Mouse (Mus musculus): ENCODE results near the gene Sox5. TPM values are rescaled to one million over a fixed set of nuclear protein-coding genes. Genes with fewer than 3 reads are reported as not detected.

Gene Sox5
- polyA plus RNA-seq, 1 experiment from 2014 or later, result 25.8 TPM

DNA sequence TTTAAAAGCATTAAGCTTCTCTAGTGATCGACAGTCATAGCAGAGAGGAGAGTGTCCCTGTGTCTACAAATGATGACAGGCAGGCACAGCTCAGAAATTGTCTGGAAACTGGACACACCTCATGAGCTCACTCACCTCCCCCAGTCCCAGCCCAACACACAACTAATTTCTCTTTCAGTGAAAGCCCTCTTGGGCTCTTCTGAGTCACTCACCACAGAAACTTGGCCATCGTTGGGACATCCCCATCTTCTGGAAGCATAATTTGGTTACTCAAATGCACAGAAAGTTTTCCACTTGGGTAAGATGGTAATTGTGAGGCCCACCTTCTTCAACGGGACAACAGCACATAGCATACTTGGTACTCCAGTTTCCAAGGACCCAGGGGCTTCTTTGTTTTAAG, 92.7 kb downstream of the Sox5 start:
- WGBS, result 89% methylated on average over 3 of the region's 3 CpGs
- Histone ChIP-seq H3K36me3 (ENCODE audit: control insufficient read depth, insufficient read depth, low read length) (no peaks in the 10 kb centered on the region), H3K27me3 (ENCODE audit: control insufficient read depth, insufficient read depth, low read length) (no peaks in the 10 kb centered on the region), H3K9ac (ENCODE audit: low read length) (no peak overlapping the region), H3K4me2 (ENCODE audit: low read depth, low read length) (no peak overlapping the region), H3K4me3 (replicated peaks; ENCODE audit: low read length) (no peak overlapping the region), H3K9me3 (replicated peaks; ENCODE audit: control insufficient read depth, low read length) (no peaks in the 10 kb centered on the region), H3K27ac (ENCODE audit: low read length) (no peak overlapping the region), H3K4me1 (ENCODE audit: control insufficient read depth, insufficient read depth, low read length) (peaks cover 4% of the 10 kb centered on the region; the same call in 1 of the 2 replicates)
- ATAC-seq (ENCODE audit: insufficient read depth, low FRiP score), result no peak

DNA sequence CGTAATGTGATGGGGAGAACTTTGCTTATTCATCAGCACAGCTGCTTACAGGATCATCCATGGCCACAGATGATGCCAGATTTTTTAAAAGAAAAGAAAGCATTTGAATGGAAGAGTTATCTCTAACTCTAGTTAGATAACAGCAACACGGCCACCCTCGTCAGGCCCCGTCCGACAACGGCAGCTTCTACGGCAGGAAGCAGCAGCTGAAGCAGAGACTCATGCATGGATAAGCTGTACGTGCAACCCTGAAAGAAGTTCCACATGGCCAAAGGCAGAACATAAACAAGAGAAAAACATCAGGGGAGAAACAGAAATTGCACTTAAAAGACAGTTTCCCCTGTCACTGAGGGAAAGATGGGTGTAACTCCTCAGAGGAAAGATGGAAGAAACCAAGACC, 94.1 kb downstream of the Sox5 start:
- Histone ChIP-seq H3K4me3 (replicated peaks; ENCODE audit: low read length) (no peak overlapping the region), H3K4me1 (ENCODE audit: control insufficient read depth, insufficient read depth, low read length) (peaks cover 4% of the 10 kb centered on the region; the same call in 1 of the 2 replicates), H3K9ac (ENCODE audit: low read length) (no peak overlapping the region), H3K4me2 (ENCODE audit: low read depth, low read length) (no peak overlapping the region), H3K9me3 (replicated peaks; ENCODE audit: control insufficient read depth, low read length) (no peaks in the 10 kb centered on the region), H3K27ac (ENCODE audit: low read length) (no peak overlapping the region), H3K36me3 (ENCODE audit: control insufficient read depth, insufficient read depth, low read length) (no peaks in the 10 kb centered on the region), H3K27me3 (ENCODE audit: control insufficient read depth, insufficient read depth, low read length) (no peaks in the 10 kb centered on the region)
- WGBS, result 37% methylated on average over 8 of the region's 8 CpGs
- no peak for ATAC-seq (ENCODE audit: insufficient read depth, low FRiP score)

DNA sequence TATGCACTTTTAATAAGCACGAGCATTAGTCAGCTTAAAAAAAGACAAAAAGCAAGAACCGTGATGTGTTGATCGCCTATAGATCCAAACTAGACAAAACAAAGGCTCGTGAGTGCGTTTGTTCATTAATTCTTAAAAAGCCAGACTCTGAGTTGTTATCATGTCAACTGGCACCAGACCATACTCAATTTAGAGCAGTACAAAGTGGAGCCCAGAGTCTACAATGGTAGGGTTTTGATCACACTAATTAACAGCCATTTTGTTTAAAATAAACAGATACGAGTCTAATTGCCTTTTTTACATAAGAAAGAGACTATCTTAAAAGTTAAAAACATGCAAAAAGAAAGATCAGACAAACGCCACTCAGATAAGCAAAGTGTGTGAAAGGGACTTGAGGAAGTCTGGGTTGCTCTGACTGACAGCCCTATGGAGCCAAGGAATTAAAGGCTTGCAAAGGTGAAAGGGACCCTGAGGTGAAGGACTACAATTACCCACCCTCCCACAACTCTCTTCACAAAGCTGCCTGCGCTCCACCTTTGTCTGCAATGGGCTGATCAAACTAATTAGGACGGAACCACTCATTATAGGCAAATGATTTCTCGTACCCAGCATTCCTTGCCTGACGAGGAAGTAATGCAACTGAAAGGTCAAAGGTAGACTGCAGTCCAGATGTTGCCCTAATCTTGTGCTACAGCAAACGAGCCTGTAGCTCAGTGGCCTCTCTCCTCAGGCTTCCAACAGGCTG, 100.6 kb downstream of the Sox5 start:
- no peaks in the 10 kb centered on the region for H3K27me3 ChIP-seq (ENCODE audit: control insufficient read depth, insufficient read depth, low read length)
- H3K27ac ChIP-seq (ENCODE audit: low read length), result no peak overlapping the region
- no peak for ATAC-seq (ENCODE audit: insufficient read depth, low FRiP score)
- no peak overlapping the region for H3K9ac ChIP-seq (ENCODE audit: low read length)
- H3K9me3 ChIP-seq (replicated peaks; ENCODE audit: control insufficient read depth, low read length), result no peaks in the 10 kb centered on the region
- H3K4me1 ChIP-seq (ENCODE audit: control insufficient read depth, insufficient read depth, low read length), result peaks cover 4% of the 10 kb centered on the region; the same call in 1 of the 2 replicates
- H3K4me2 ChIP-seq (ENCODE audit: low read depth, low read length), result no peak overlapping the region
- WGBS, result 75% methylated on average over 12 of the region's 12 CpGs
- no peaks in the 10 kb centered on the region for H3K36me3 ChIP-seq (ENCODE audit: control insufficient read depth, insufficient read depth, low read length)
- no peak overlapping the region for H3K4me3 ChIP-seq (replicated peaks; ENCODE audit: low read length)

- Histone ChIP-seq H3K4me3 (replicated peaks; ENCODE audit: low read length) (no peak overlapping the region), H3K4me2 (ENCODE audit: low read depth, low read length) (no peak overlapping the region), H3K9ac (ENCODE audit: low read length) (no peak overlapping the region), H3K36me3 (ENCODE audit: control insufficient read depth, insufficient read depth, low read length) (no peaks in the 10 kb centered on the region), H3K9me3 (replicated peaks; ENCODE audit: control insufficient read depth, low read length) (no peaks in the 10 kb centered on the region), H3K4me1 (ENCODE audit: control insufficient read depth, insufficient read depth, low read length) (peaks cover 4% of the 10 kb centered on the region; the same call in 1 of the 2 replicates), H3K27ac (ENCODE audit: low read length) (no peak overlapping the region), H3K27me3 (ENCODE audit: control insufficient read depth, insufficient read depth, low read length) (no peaks in the 10 kb centered on the region)
- WGBS, result 91% methylated on average over 9 of the region's 9 CpGs
- ATAC-seq (ENCODE audit: insufficient read depth, low FRiP score), result no peak
These were observed 104.2 kb downstream of the Sox5 start for GRCm38 (mm10) chr6:144677491-144678133.

DNA sequence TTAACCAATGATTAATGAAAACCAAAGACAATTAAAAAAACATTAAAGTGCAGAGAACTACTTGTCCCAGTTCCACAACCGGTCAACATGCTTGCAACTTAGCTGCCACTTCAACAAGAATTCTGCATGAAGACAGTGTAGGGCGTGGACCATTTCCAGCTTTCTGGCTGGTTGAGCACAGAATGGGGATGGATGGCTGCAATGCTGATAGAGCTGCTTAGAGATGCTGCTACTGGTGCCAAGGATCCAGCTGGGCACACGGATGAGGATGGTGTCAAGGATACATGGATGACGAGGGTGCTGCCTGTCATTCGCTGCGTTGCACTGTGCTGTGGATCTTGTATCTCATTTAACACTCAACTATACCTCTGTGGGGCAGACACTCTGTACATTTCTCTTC, 106.7 kb downstream of the Sox5 start:
- Histone ChIP-seq H3K36me3 (ENCODE audit: control insufficient read depth, insufficient read depth, low read length) (no peaks in the 10 kb centered on the region), H3K9ac (ENCODE audit: low read length) (no peak overlapping the region), H3K27ac (ENCODE audit: low read length) (no peak overlapping the region), H3K4me3 (replicated peaks; ENCODE audit: low read length) (no peak overlapping the region), H3K4me2 (ENCODE audit: low read depth, low read length) (no peak overlapping the region), H3K4me1 (ENCODE audit: control insufficient read depth, insufficient read depth, low read length) (no peaks in the 10 kb centered on the region; the same call in 1 of the 2 replicates), H3K9me3 (replicated peaks; ENCODE audit: control insufficient read depth, low read length) (no peaks in the 10 kb centered on the region), H3K27me3 (ENCODE audit: control insufficient read depth, insufficient read depth, low read length) (no peaks in the 10 kb centered on the region)
- 91% methylated on average over 6 of the region's 6 CpGs for WGBS
- no peak for ATAC-seq (ENCODE audit: insufficient read depth, low FRiP score)

DNA sequence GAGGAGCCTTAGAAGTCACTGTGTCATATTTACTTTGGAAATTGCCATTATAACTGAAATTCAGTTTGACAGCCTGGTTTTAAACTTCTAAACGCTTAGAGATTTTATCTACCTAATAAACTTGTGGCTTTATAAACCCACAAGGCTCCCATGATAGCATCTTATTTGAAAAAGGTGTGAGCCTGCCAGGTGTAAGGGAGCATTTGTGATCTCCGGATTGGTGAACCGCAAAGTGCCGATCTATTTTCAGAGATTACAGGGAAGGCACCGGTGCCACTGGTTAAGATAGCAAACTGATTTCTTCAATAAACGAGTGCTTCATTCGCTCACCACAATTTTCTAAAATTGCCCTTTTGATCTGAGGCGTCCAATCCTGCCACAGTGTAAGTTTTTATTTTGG, 107.9 kb downstream of the Sox5 start:
- Histone ChIP-seq H3K27ac (ENCODE audit: low read length) (no peak overlapping the region), H3K4me2 (ENCODE audit: low read depth, low read length) (no peak overlapping the region), H3K4me1 (ENCODE audit: control insufficient read depth, insufficient read depth, low read length) (no peaks in the 10 kb centered on the region; the same call in 1 of the 2 replicates), H3K27me3 (ENCODE audit: control insufficient read depth, insufficient read depth, low read length) (no peaks in the 10 kb centered on the region), H3K36me3 (ENCODE audit: control insufficient read depth, insufficient read depth, low read length) (no peaks in the 10 kb centered on the region), H3K9ac (ENCODE audit: low read length) (no peak overlapping the region), H3K4me3 (replicated peaks; ENCODE audit: low read length) (no peak overlapping the region), H3K9me3 (replicated peaks; ENCODE audit: control insufficient read depth, low read length) (no peaks in the 10 kb centered on the region)
- no peak for ATAC-seq (ENCODE audit: insufficient read depth, low FRiP score)
- WGBS, result 75% methylated on average over 8 of the region's 8 CpGs

DNA sequence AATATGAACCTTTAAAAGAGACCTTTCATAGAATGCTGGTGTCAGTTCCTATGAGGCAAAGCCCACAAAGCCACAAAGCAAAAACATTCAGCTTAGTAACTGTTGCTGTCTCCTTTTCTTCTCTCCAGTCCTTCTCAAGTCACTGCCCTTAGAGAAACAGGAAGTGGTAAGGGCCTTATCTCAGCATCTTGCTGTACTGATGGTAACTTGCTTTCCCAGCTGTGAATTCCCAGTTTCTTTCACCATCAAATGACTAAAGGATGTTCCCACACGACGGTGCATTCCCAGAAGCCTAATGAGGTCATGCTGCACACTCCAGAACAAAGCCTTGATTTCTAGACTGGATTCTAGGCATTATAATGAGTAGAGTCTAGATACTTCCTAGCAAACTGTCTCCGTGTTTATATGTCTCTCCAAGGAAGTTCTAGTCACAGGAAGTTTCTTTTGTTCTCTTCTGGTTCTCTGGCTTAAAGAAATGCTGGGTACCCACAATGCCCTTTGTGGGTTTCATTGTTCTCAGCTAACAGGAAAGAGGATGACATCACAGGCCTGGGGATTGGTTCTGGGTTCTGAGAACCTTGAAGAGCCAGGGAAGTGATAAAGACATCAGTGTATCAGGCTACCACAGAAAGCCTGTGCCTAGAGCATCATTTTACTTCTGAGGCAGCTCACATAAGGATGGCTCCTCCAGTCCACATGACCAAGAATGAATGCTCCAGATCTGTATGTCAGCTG, 111.2 kb downstream of the Sox5 start:
- H3K27me3 ChIP-seq (ENCODE audit: control insufficient read depth, insufficient read depth, low read length), result no peaks in the 10 kb centered on the region
- no peaks in the 10 kb centered on the region for H3K4me1 ChIP-seq (ENCODE audit: control insufficient read depth, insufficient read depth, low read length)
- no peaks in the 10 kb centered on the region for H3K36me3 ChIP-seq (ENCODE audit: control insufficient read depth, insufficient read depth, low read length)
- H3K9me3 ChIP-seq (replicated peaks; ENCODE audit: control insufficient read depth, low read length), result peaks cover 4% of the 10 kb centered on the region; the same call in 1 of the 2 replicates
- H3K9ac ChIP-seq (ENCODE audit: low read length), result no peak overlapping the region
- no peak overlapping the region for H3K27ac ChIP-seq (ENCODE audit: low read length)
- H3K4me2 ChIP-seq (ENCODE audit: low read depth, low read length), result no peak overlapping the region
- WGBS, result 56% methylated on average over 3 of the region's 3 CpGs
- H3K4me3 ChIP-seq (replicated peaks; ENCODE audit: low read length), result no peak overlapping the region
- no peak for ATAC-seq (ENCODE audit: insufficient read depth, low FRiP score)

DNA sequence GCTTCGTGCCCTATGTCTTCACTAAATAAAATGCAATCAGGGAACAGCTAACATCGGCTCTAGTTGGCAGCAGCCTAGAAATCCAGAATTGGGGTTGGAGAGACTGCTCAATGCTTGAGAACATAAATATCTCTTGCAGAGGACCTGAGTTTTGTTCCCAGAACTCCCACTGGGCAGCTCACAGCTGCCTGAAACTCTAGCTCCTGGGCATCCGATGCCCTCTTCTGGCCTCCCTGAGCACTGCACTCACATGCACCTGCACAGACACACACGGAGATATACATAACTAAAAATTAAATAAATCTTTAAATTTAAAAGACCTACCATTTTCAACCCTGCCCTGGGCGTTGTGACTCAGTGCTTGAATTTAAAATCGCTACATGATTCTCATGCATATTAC, 115.2 kb downstream of the Sox5 start:
- H3K36me3 ChIP-seq (ENCODE audit: control insufficient read depth, insufficient read depth, low read length), result no peaks in the 10 kb centered on the region
- no peak overlapping the region for H3K9ac ChIP-seq (ENCODE audit: low read length)
- ATAC-seq (ENCODE audit: insufficient read depth, low FRiP score), result no peak
- no peaks in the 10 kb centered on the region for H3K4me1 ChIP-seq (ENCODE audit: control insufficient read depth, insufficient read depth, low read length)
- H3K27ac ChIP-seq (ENCODE audit: low read length), result no peak overlapping the region
- no peak overlapping the region for H3K4me3 ChIP-seq (replicated peaks; ENCODE audit: low read length)
- H3K27me3 ChIP-seq (ENCODE audit: control insufficient read depth, insufficient read depth, low read length), result no peaks in the 10 kb centered on the region
- no peak overlapping the region for H3K4me2 ChIP-seq (ENCODE audit: low read depth, low read length)
- WGBS, result 91% methylated on average over 6 of the region's 6 CpGs
- peaks cover 4% of the 10 kb centered on the region; the same call in 1 of the 2 replicates for H3K9me3 ChIP-seq (replicated peaks; ENCODE audit: control insufficient read depth, low read length)

DNA sequence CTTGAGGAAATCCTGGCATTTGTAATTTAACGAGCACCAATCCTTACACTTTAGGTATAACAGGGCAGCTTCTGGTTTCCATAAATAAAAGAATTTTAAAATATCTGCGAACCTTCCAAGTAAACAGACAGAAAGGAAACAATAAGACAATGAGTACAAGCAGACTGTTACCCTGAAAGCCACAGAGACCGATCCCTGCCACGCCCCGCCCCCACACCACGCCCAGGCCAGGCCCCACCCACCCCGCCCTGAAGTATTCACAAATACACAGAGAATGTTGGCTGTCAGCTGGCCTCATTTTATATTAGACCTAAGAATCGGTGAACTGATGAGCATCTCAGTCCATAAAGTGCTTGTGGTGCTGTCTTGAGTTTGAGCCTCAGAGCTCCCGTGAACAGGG, 117.0 kb downstream of the Sox5 start:
- ATAC-seq (ENCODE audit: insufficient read depth, low FRiP score), result no peak
- Histone ChIP-seq H3K9me3 (replicated peaks; ENCODE audit: control insufficient read depth, low read length) (peaks cover 4% of the 10 kb centered on the region; the same call in 1 of the 2 replicates), H3K4me3 (replicated peaks; ENCODE audit: low read length) (no peak overlapping the region), H3K36me3 (ENCODE audit: control insufficient read depth, insufficient read depth, low read length) (no peaks in the 10 kb centered on the region), H3K9ac (ENCODE audit: low read length) (no peak overlapping the region), H3K27me3 (ENCODE audit: control insufficient read depth, insufficient read depth, low read length) (no peaks in the 10 kb centered on the region), H3K4me2 (ENCODE audit: low read depth, low read length) (no peak overlapping the region), H3K27ac (ENCODE audit: low read length) (no peak overlapping the region), H3K4me1 (ENCODE audit: control insufficient read depth, insufficient read depth, low read length) (no peaks in the 10 kb centered on the region)
- 57% methylated on average over 9 of the region's 9 CpGs for WGBS

Data from stomach, embryonic 16.5 days (tissue).